Mouse (Mus musculus) CH12.LX (cell line): Measurements from ENCODE around the gene Tlr9. TPM values are rescaled to one million over a fixed set of nuclear protein-coding genes. Genes with fewer than 3 reads are reported as not detected.

Experiments used
- DNase-seq: peaks from one replicate; pipeline ENCODE4 v3.0.0-alpha.2; 2013; ENCODE audit errors: extremely low read depth
- H3K27ac ChIP-seq: 2 replicates; pipeline ENCODE4 v1.5.1; 2012; ENCODE audit warnings: low read depth, mild to moderate bottlenecking, control low read depth, moderate library complexity; ENCODE audit not compliant: insufficient read depth
- H3K27me3 ChIP-seq: replicated peaks from 2 replicates; pipeline ENCODE3; 2012; ENCODE audit warnings: inconsistent platforms
- H3K36me3 ChIP-seq, 2 experiments: replicated peaks in 1 of 2; 2 replicates each; pipeline versions ENCODE3 to v1.6.1; 2012; ENCODE audit warnings: inconsistent platforms in 1 of 2, low read length in 1 of 2, mild to moderate bottlenecking in 1 of 2, mixed read lengths in 1 of 2, moderate library complexity in 1 of 2; ENCODE audit not compliant: control insufficient read depth in 1 of 2, insufficient read depth in 1 of 2
- H3K4me1 ChIP-seq, 2 experiments: 2 replicates each; pipeline ENCODE4 v1.6.1; 2012; ENCODE audit warnings: inconsistent platforms in 1 of 2, moderate library complexity in 1 of 2; ENCODE audit not compliant: insufficient read depth in 2 of 2, control insufficient read depth in 1 of 2
- H3K4me2 ChIP-seq: 2 replicates; pipeline ENCODE4 v1.6.1; 2012; ENCODE audit warnings: low read depth, mild to moderate bottlenecking, control low read depth; ENCODE audit not compliant: poor library complexity, insufficient read depth, severe bottlenecking
- H3K4me3 ChIP-seq, 3 experiments: fragments of 150-350 bp in 1 of 3; sonication (generic) in 1 of 3; replicated peaks in 1 of 3; 2 replicates each; pipeline versions ENCODE3 to v1.5.1; 2011 to 2012; ENCODE audit warnings: low read depth in 2 of 3, low read length in 2 of 3, mild to moderate bottlenecking in 2 of 3, moderate library complexity in 2 of 3, control low read depth in 1 of 3, improper control_type of control experiment in 1 of 3, inconsistent platforms in 1 of 3, mixed read lengths in 1 of 3; ENCODE audit not compliant: poor library complexity in 1 of 3
- H3K79me2 ChIP-seq: replicated peaks from 2 replicates; pipeline ENCODE4 v1.6.1; 2012; ENCODE audit warnings: mild to moderate bottlenecking, moderate library complexity; ENCODE audit not compliant: control insufficient read depth, poor library complexity, insufficient read depth, severe bottlenecking; ENCODE audit errors: extremely low read depth
- H3K9ac ChIP-seq: 2 replicates; pipeline ENCODE4 v1.6.1; 2012; ENCODE audit warnings: low read depth, mild to moderate bottlenecking, control low read depth, moderate library complexity; ENCODE audit not compliant: insufficient read depth
- H3K9me3 ChIP-seq: replicated peaks from 2 replicates; pipeline ENCODE3; 2012; ENCODE audit warnings: low read length, inconsistent platforms, mixed read lengths
- BHLHE40 ChIP-seq: IDR thresholded peaks from 2 replicates; pipeline ENCODE4 v1.6.1; 2011; ENCODE audit warnings: mild to moderate bottlenecking, low read depth, low read length, improper control_type of control experiment
- CHD1 ChIP-seq: IDR thresholded peaks from 2 replicates; pipeline ENCODE4 v1.6.1; 2012; ENCODE audit warnings: low read depth, low read length, improper control_type of control experiment, inconsistent platforms
- CHD2 ChIP-seq: IDR thresholded peaks from 2 replicates; pipeline ENCODE4 v1.6.1; 2011; ENCODE audit warnings: low read length, improper control_type of control experiment
- CTCF ChIP-seq, 2 experiments: IDR thresholded peaks in 1 of 2; conservative IDR thresholded peaks in 1 of 2; 2 replicates each; pipeline ENCODE4 v1.5.1; 2011 to 2012; ENCODE audit warnings: low read depth in 2 of 2, low read length in 2 of 2, improper control_type of control experiment in 1 of 2, inconsistent platforms in 1 of 2, mild to moderate bottlenecking in 1 of 2, moderate library complexity in 1 of 2
- E2F4 ChIP-seq: IDR thresholded peaks from 2 replicates; pipeline ENCODE4 v1.6.1; 2011; ENCODE audit warnings: low read depth, low read length, improper control_type of control experiment; ENCODE audit not compliant: insufficient replicate concordance
- ELF1 ChIP-seq: IDR thresholded peaks from 2 replicates; pipeline ENCODE4 v1.6.1; 2014; ENCODE audit warnings: low read depth, mild to moderate bottlenecking, inconsistent platforms, low read length, improper control_type of control experiment
- EP300 ChIP-seq: IDR thresholded peaks from 2 replicates; pipeline ENCODE4 v1.6.1; 2011; ENCODE audit warnings: low read length, improper control_type of control experiment
- ETS1 ChIP-seq: conservative IDR thresholded peaks from 2 replicates; pipeline ENCODE4 v1.6.1; 2012; ENCODE audit warnings: low read depth, mild to moderate bottlenecking, inconsistent platforms, low read length, improper control_type of control experiment, moderate library complexity
- GABPA ChIP-seq: IDR thresholded peaks from 2 replicates; pipeline ENCODE4 v1.6.1; 2012; ENCODE audit warnings: low read depth, low read length, improper control_type of control experiment, inconsistent platforms; ENCODE audit not compliant: insufficient replicate concordance
- HCFC1 ChIP-seq: IDR thresholded peaks from 2 replicates; pipeline ENCODE4 v1.6.1; 2012; ENCODE audit warnings: low read depth, mild to moderate bottlenecking, inconsistent platforms, low read length, improper control_type of control experiment
- IRF4 ChIP-seq: IDR thresholded peaks from 2 replicates; pipeline ENCODE4 v1.6.1; 2014; ENCODE audit warnings: low read depth, mild to moderate bottlenecking, inconsistent platforms, low read length, improper control_type of control experiment
- JUN ChIP-seq: IDR thresholded peaks from 2 replicates; pipeline ENCODE4 v1.6.1; 2011; ENCODE audit warnings: low read depth, mild to moderate bottlenecking, low read length, improper control_type of control experiment, moderate library complexity; ENCODE audit not compliant: insufficient read depth
- JUND ChIP-seq: conservative IDR thresholded peaks from 2 replicates; pipeline ENCODE4 v1.6.1; 2011; ENCODE audit warnings: low read depth, low read length, improper control_type of control experiment
- KAT2A ChIP-seq: IDR thresholded peaks from 2 replicates; pipeline ENCODE4 v1.6.1; 2012; ENCODE audit warnings: low read length, improper control_type of control experiment, inconsistent platforms; ENCODE audit not compliant: insufficient replicate concordance
- MAFK ChIP-seq: IDR thresholded peaks from 2 replicates; pipeline ENCODE4 v1.6.1; 2011; ENCODE audit warnings: low read length, improper control_type of control experiment; ENCODE audit not compliant: insufficient replicate concordance
- MAX ChIP-seq: IDR thresholded peaks from 2 replicates; pipeline ENCODE4 v1.6.1; 2011; ENCODE audit warnings: low read length, improper control_type of control experiment
- MAZ ChIP-seq: IDR thresholded peaks from 2 replicates; pipeline ENCODE4 v1.6.1; 2012; ENCODE audit warnings: low read depth, mild to moderate bottlenecking, inconsistent platforms, low read length, improper control_type of control experiment, moderate library complexity
- MEF2A ChIP-seq: IDR thresholded peaks from 2 replicates; pipeline ENCODE4 v1.6.1; 2014; ENCODE audit warnings: low read depth, mild to moderate bottlenecking, inconsistent platforms, low read length, improper control_type of control experiment, borderline replicate concordance
- MXI1 ChIP-seq: IDR thresholded peaks from 2 replicates; pipeline ENCODE4 v1.6.1; 2011; ENCODE audit warnings: mild to moderate bottlenecking, low read depth, low read length, improper control_type of control experiment
- MYC ChIP-seq: IDR thresholded peaks from 2 replicates; pipeline ENCODE4 v1.6.1; 2011; ENCODE audit warnings: low read depth, mild to moderate bottlenecking, improper control_type of control experiment, low read length
- NELFE ChIP-seq: IDR thresholded peaks from 2 replicates; pipeline ENCODE4 v1.6.1; 2011; ENCODE audit warnings: low read depth, low read length, improper control_type of control experiment
- NRF1 ChIP-seq: IDR thresholded peaks from 2 replicates; pipeline ENCODE4 v1.6.1; 2014; ENCODE audit warnings: low read depth, mild to moderate bottlenecking, inconsistent platforms, low read length, improper control_type of control experiment, moderate library complexity
- PAX5 ChIP-seq: IDR thresholded peaks from 2 replicates; pipeline ENCODE4 v1.6.1; 2012; ENCODE audit warnings: low read length, inconsistent platforms, mixed read lengths
- POLR2A ChIP-seq: IDR thresholded peaks from 2 replicates; pipeline ENCODE4 v1.6.1; 2011; ENCODE audit warnings: low read depth, mild to moderate bottlenecking, improper control_type of control experiment, low read length
- POLR2AphosphoS2 ChIP-seq: IDR thresholded peaks from 2 replicates; pipeline ENCODE4 v1.6.1; 2011; ENCODE audit warnings: low read depth, low read length, improper control_type of control experiment
- RAD21 ChIP-seq: IDR thresholded peaks from 2 replicates; pipeline ENCODE4 v1.6.1; 2011; ENCODE audit warnings: low read depth, mild to moderate bottlenecking, low read length, improper control_type of control experiment, moderate library complexity
- RCOR1 ChIP-seq: conservative IDR thresholded peaks from 2 replicates; pipeline ENCODE4 v1.6.1; 2012; ENCODE audit warnings: low read depth, mild to moderate bottlenecking, inconsistent platforms, low read length, improper control_type of control experiment
- SIN3A ChIP-seq: IDR thresholded peaks from 2 replicates; pipeline ENCODE4 v1.6.1; 2012; ENCODE audit warnings: low read length, improper control_type of control experiment, inconsistent platforms
- SMC3 ChIP-seq: IDR thresholded peaks from 2 replicates; pipeline ENCODE4 v1.6.1; 2011; ENCODE audit warnings: low read depth, low read length, improper control_type of control experiment
- TBP ChIP-seq: conservative IDR thresholded peaks from 2 replicates; pipeline ENCODE4 v1.6.1; 2011; ENCODE audit warnings: low read depth, low read length, improper control_type of control experiment
- TCF12 ChIP-seq: IDR thresholded peaks from 2 replicates; pipeline ENCODE4 v1.6.1; 2014; ENCODE audit warnings: low read depth, mild to moderate bottlenecking, inconsistent platforms, low read length, improper control_type of control experiment
- UBTF ChIP-seq: IDR thresholded peaks from 2 replicates; pipeline ENCODE4 v1.6.1; 2012; ENCODE audit warnings: low read depth, mild to moderate bottlenecking, inconsistent platforms, low read length, improper control_type of control experiment, moderate library complexity
- USF1 ChIP-seq: IDR thresholded peaks from 2 replicates; pipeline ENCODE4 v1.6.1; 2014; ENCODE audit warnings: low read depth, mild to moderate bottlenecking, inconsistent platforms, low read length, improper control_type of control experiment
- USF2 ChIP-seq: conservative IDR thresholded peaks from 2 replicates; pipeline ENCODE4 v1.6.1; 2011; ENCODE audit warnings: low read depth, low read length, improper control_type of control experiment
- ZC3H11A ChIP-seq: IDR thresholded peaks from 2 replicates; pipeline ENCODE4 v1.6.1; 2012; ENCODE audit warnings: low read depth, mild to moderate bottlenecking, inconsistent platforms, low read length, improper control_type of control experiment
- ZKSCAN1 ChIP-seq: IDR thresholded peaks from 2 replicates; pipeline ENCODE4 v1.6.1; 2012; ENCODE audit warnings: low read depth, inconsistent platforms, low read length, improper control_type of control experiment, borderline replicate concordance
- ZMIZ1 ChIP-seq: IDR thresholded peaks from 2 replicates; pipeline ENCODE4 v1.6.1; 2012; ENCODE audit warnings: low read depth, mild to moderate bottlenecking, inconsistent platforms, low read length, improper control_type of control experiment
- ZNF384 ChIP-seq: IDR thresholded peaks from 2 replicates; pipeline ENCODE4 v1.6.1; 2012; ENCODE audit warnings: low read depth, low read length, improper control_type of control experiment, inconsistent platforms
- dilution Hi-C: fragments of 300-500 bp; cut with MboI; formaldehyde crosslinking; loops from 2 replicates; pipeline ENCODE4 v1.14.3; 2020; ENCODE audit warnings: low sequenced_read_pairs; ENCODE audit not compliant: extremely low pct_unique_long_range_greater_than_20kb, extremely low pct_ligation_motif_present
- in situ Hi-C: fragments of 300-500 bp; cut with MboI; formaldehyde crosslinking; loops from 3 replicates; pipeline ENCODE4 v1.14.3; 2019; ENCODE audit warnings: low sequenced_read_pairs, low pct_ligation_motif_present, low pct_unique_long_range_greater_than_20kb, mixed read lengths
- polyA plus RNA-seq: library from polyadenylated mRNA; unstranded; fragments of >175 nt; gene quantifications from 2 replicates; pipeline ENCODE4 v1.2.1, GENCODE M21; 2012; ENCODE audit warnings: low read depth; ENCODE audit not compliant: insufficient read length
- total RNA-seq, 2 experiments: library from RNA; depleted of rRNA; stranded (reverse); fragments of 300-350 nt in 1 of 2; fragments of >200 nt in 1 of 2; gene quantifications; 2 replicates each; pipeline ENCODE4 v1.2.3; 2012 to 2014

Gene Tlr9
- total RNA-seq (2012; rRNA removed) (1.4 and 1.5 TPM in 2 replicates), total RNA-seq (2014; rRNA removed) (0.54 and 1.0 TPM in 2 replicates), polyA plus RNA-seq (9.9 and 12.5 TPM in 2 replicates)

- Histone ChIP-seq H3K4me2 (peak within 1 kb of the TSS; percentile 65), H3K27ac (peak within 1 kb of the TSS; percentile 95), H3K9me3 (peaks cover 52% of the 10 kb centered on the region), H3K9ac (peak within 1 kb of the TSS; percentile 34), H3K36me3 (peaks cover 28 to 44% of the 10 kb centered on the region in 2 experiments), H3K27me3 (no peaks in the 10 kb centered on the region)
- peak; percentile 96 for DNase-seq
- dilution Hi-C loops, result no loop called here
- peak; percentile 99 for TF ChIP-seq TCF12
- TF ChIP-seq MAZ, result peak; percentile 99
- TF ChIP-seq PAX5, result no peak
- TF ChIP-seq ZMIZ1, result no peak; the same call in 1 of the 2 replicates
- no peak for TF ChIP-seq E2F4
- TF ChIP-seq CTCF (conservative IDR thresholded peaks at IDR 0.05 in 1 of 2, IDR thresholded peaks at IDR 0.05 in 1 of 2; ENCODE audit: low read depth in 2 of 2, low read length in 2 of 2), result 0 out of 4 replicates have a peak, but pooled peaks of 1 of the 2 experiments have one; percentile 0
- TF ChIP-seq UBTF, result peak; percentile 14; the same call in 1 of the 2 replicates
- no peak for TF ChIP-seq ZC3H11A
- no peak for TF ChIP-seq ZKSCAN1
- TF ChIP-seq RCOR1, result peak; percentile 99
- peak; percentile 96 for TF ChIP-seq JUND
- TF ChIP-seq POLR2A, result peak; percentile 64
- peak; percentile 77 for TF ChIP-seq MYC
- TF ChIP-seq ZNF384, result peak; percentile 52; the same call in 1 of the 2 replicates
- TF ChIP-seq MXI1, result peak; percentile 59; the same call in 1 of the 2 replicates
- TF ChIP-seq MAX, result peak; percentile 74
- TF ChIP-seq SMC3, result peak; percentile 9; the same call in 1 of the 2 replicates
- TF ChIP-seq ETS1, result peak; percentile 98
- TF ChIP-seq BHLHE40, result peak; percentile 92
- peak; percentile 94 for TF ChIP-seq TBP
- TF ChIP-seq SIN3A, result peak; percentile 68
- no peak for TF ChIP-seq POLR2AphosphoS2
- TF ChIP-seq JUN, result peak; percentile 97
- peak; percentile 99 for TF ChIP-seq IRF4
- 0 out of 2 replicates have a peak, but pooled peaks have one; percentile 65 for TF ChIP-seq KAT2A
- TF ChIP-seq HCFC1, result peak; percentile 51; the same call in 1 of the 2 replicates
- TF ChIP-seq RAD21, result no peak; the same call in none of the 2 replicates
- TF ChIP-seq NRF1, result peak; percentile 6; the same call in 1 of the 2 replicates
- TF ChIP-seq USF2, result 0 out of 2 replicates have a peak, but pooled peaks have one; percentile 21
- peak; percentile 78 for TF ChIP-seq NELFE
- peak; percentile 91 for TF ChIP-seq MAFK
- peak; percentile 94 for TF ChIP-seq CHD2
- peak; percentile 73; the same call in 1 of the 2 replicates for TF ChIP-seq CHD1
- TF ChIP-seq EP300, result peak; percentile 99
- peak; percentile 57 for TF ChIP-seq ELF1
- TF ChIP-seq USF1, result peak; percentile 33; the same call in 1 of the 2 replicates
- TF ChIP-seq MEF2A, result peak; percentile 90
- no peak for TF ChIP-seq GABPA
- TF ChIP-seq, all 38 proteins: peak for 30
- H3K4me1 ChIP-seq, result peaks cover 36 to 51% of the 10 kb centered on the region in 2 experiments
- in situ Hi-C loops, result no loop called here
- H3K4me3 ChIP-seq, result peak within 1 kb of the TSS; percentile 20 to 51 (median 48)
- no peaks in the 10 kb centered on the region for H3K79me2 ChIP-seq
These were observed at the start of gene Tlr9 for GRCm38 (mm10) chr9:106222261-106222851. Gene Tlr9 (plus strand): TSS chr9:106222598.
